Mouse (Mus musculus) limb, embryonic 15.5 days (tissue): ENCODE results near the gene Tmem160. TPM values are rescaled to one million over a fixed set of nuclear protein-coding genes. Genes with fewer than 3 reads are reported as not detected.

ENCODE experiments used
- ATAC-seq: fragments of 200-750 bp; cut with Nextera tagmentation; 2 replicates; pipeline ENCODE4 v1.8.0; 2017; ENCODE audit warnings: low read depth, moderate TSS enrichment; ENCODE audit not compliant: insufficient number of reproducible peaks, low FRiP score, low TSS enrichment
- H3K27ac ChIP-seq: fragments of 300-500 bp; sonication (generic); 2 replicates; pipeline ENCODE4 v1.5.1; 2015; ENCODE audit warnings: moderate library complexity, mild to moderate bottlenecking, inconsistent platforms
- H3K27me3 ChIP-seq: fragments of 300-500 bp; sonication (generic); 2 replicates; pipeline ENCODE4 v1.6.1; 2015; ENCODE audit warnings: inconsistent platforms
- H3K36me3 ChIP-seq: fragments of 300-500 bp; sonication (generic); 2 replicates; pipeline ENCODE4 v1.6.1; 2015; ENCODE audit warnings: inconsistent platforms
- H3K4me1 ChIP-seq: fragments of 300-500 bp; sonication (generic); 2 replicates; pipeline ENCODE4 v1.6.1; 2015; ENCODE audit warnings: inconsistent platforms
- H3K4me2 ChIP-seq: fragments of 300-500 bp; sonication (generic); 2 replicates; pipeline ENCODE4 v1.6.1; 2015; ENCODE audit warnings: mild to moderate bottlenecking, inconsistent platforms
- H3K4me3 ChIP-seq: fragments of 300-500 bp; sonication (generic); 2 replicates; pipeline ENCODE4 v1.5.1; 2015; ENCODE audit warnings: mild to moderate bottlenecking, inconsistent platforms
- H3K9ac ChIP-seq: fragments of 300-500 bp; sonication (generic); 2 replicates; pipeline ENCODE4 v1.6.1; 2015; ENCODE audit warnings: inconsistent platforms
- H3K9me3 ChIP-seq: fragments of 300-500 bp; sonication (generic); 2 replicates; pipeline ENCODE4 v1.6.1; 2016; ENCODE audit warnings: inconsistent platforms
- WGBS: fragments of 180-500 bp; shearing (Covaris S2); methylation state at CpG from one replicate; pipeline ENCODE4 v1.1.7; 2015; 5-methylcytosine and 5-hydroxymethylcytosine counted together
- polyA plus RNA-seq: library from polyadenylated mRNA; unstranded; fragments of >200 nt; fragmentation: Nextera tagmentation; extraction: Ambion mirVana; gene quantifications from 2 replicates; pipeline ENCODE4 v1.2.1, GENCODE M21; 2015

The Tmem160 gene
- polyA plus RNA-seq, 1 experiment from 2014 or later = 39.2 TPM

GRCm38 (mm10) chr7:16453118-16453711 is 636 bp downstream of the Tmem160 start:
- H3K36me3 ChIP-seq = 0 out of 2 replicates have a peak, but pooled peaks cover 3% of the 10 kb centered on the region
- WGBS = under 1% methylated on average over 23 of the region's 23 CpGs
- H3K27ac ChIP-seq = peak overlapping the region; percentile 58
- H3K9me3 ChIP-seq = no peaks in the 10 kb centered on the region
- peaks cover 10% of the 10 kb centered on the region for H3K4me1 ChIP-seq
- peak overlapping the region; percentile 62 for H3K9ac ChIP-seq
- ATAC-seq = peak; percentile 46
- H3K4me2 ChIP-seq = peak overlapping the region; percentile 95
- H3K27me3 ChIP-seq = no peaks in the 10 kb centered on the region
- peak overlapping the region; percentile 65 for H3K4me3 ChIP-seq

GRCm38 (mm10) chr7:16455016-16455415 is 2.4 kb downstream of the Tmem160 start:
- Histone ChIP-seq H3K27me3 (no peaks in the 10 kb centered on the region), H3K27ac (no peak overlapping the region), H3K36me3 (0 out of 2 replicates have a peak, but pooled peaks cover 3% of the 10 kb centered on the region), H3K4me2 (no peak overlapping the region), H3K4me1 (peaks cover 10% of the 10 kb centered on the region), H3K9ac (no peak overlapping the region), H3K9me3 (no peaks in the 10 kb centered on the region), H3K4me3 (no peak overlapping the region)
- ATAC-seq = no peak
- WGBS = 93% methylated on average over 14 of the region's 14 CpGs

GRCm38 (mm10) chr7:16456289-16456688 is 3.7 kb downstream of the Tmem160 start:
- Histone ChIP-seq H3K4me1 (peaks cover 10% of the 10 kb centered on the region), H3K4me3 (no peak overlapping the region), H3K9ac (no peak overlapping the region), H3K27ac (no peak overlapping the region), H3K9me3 (no peaks in the 10 kb centered on the region), H3K4me2 (no peak overlapping the region), H3K27me3 (peaks cover 8% of the 10 kb centered on the region; the same call in 1 of the 2 replicates), H3K36me3 (0 out of 2 replicates have a peak, but pooled peaks cover 3% of the 10 kb centered on the region)
- no peak for ATAC-seq
- 84% methylated on average over 5 of the region's 5 CpGs for WGBS

- Histone ChIP-seq H3K27ac (no peak overlapping the region), H3K36me3 (0 out of 2 replicates have a peak, but pooled peaks cover 2% of the 10 kb centered on the region), H3K27me3 (peaks cover 18% of the 10 kb centered on the region; the same call in 1 of the 2 replicates), H3K4me3 (no peak overlapping the region), H3K4me1 (no peaks in the 10 kb centered on the region), H3K9ac (no peak overlapping the region), H3K4me2 (no peak overlapping the region), H3K9me3 (no peaks in the 10 kb centered on the region)
- no peak for ATAC-seq
- WGBS = 56% methylated on average over 13 of the region's 13 CpGs
These were observed 8.0 kb downstream of the Tmem160 start for GRCm38 (mm10) chr7:16460566-16460965.

GRCm38 (mm10) chr7:16461151-16461550 is 8.6 kb downstream of the Tmem160 start:
- WGBS = 60% methylated on average over 6 of the region's 6 CpGs
- H3K27me3 ChIP-seq = peaks cover 18% of the 10 kb centered on the region; the same call in 1 of the 2 replicates

GRCm38 (mm10) chr7:16461705-16462104 is 9.1 kb downstream of the Tmem160 start:
- H3K9me3 ChIP-seq = no peaks in the 10 kb centered on the region
- H3K27ac ChIP-seq = no peak overlapping the region
- WGBS = 77% methylated on average over 6 of the region's 6 CpGs
- H3K4me2 ChIP-seq = no peak overlapping the region
- H3K9ac ChIP-seq = no peak overlapping the region
- no peaks in the 10 kb centered on the region for H3K36me3 ChIP-seq
- H3K4me3 ChIP-seq = no peak overlapping the region
- H3K27me3 ChIP-seq = peaks cover 18% of the 10 kb centered on the region; the same call in 1 of the 2 replicates
- H3K4me1 ChIP-seq = no peaks in the 10 kb centered on the region
- ATAC-seq = no peak

More at GRCm38 (mm10) chr7:16461151-16461550, 8.6 kb downstream of the Tmem160 start:
- ATAC-seq = no peak
- H3K4me1 ChIP-seq = no peaks in the 10 kb centered on the region
- no peak overlapping the region for H3K9ac ChIP-seq
- H3K4me3 ChIP-seq = no peak overlapping the region
- no peak overlapping the region for H3K27ac ChIP-seq
- H3K36me3 ChIP-seq = no peaks in the 10 kb centered on the region
- no peaks in the 10 kb centered on the region for H3K9me3 ChIP-seq
- H3K4me2 ChIP-seq = no peak overlapping the region

GRCm38 (mm10) chr7:16463214-16463613 is 10.6 kb downstream of the Tmem160 start:
- no peak overlapping the region for H3K4me3 ChIP-seq
- H3K27ac ChIP-seq = no peak overlapping the region
- H3K4me1 ChIP-seq = 0 out of 2 replicates have a peak, but pooled peaks cover 2% of the 10 kb centered on the region
- no peak overlapping the region for H3K4me2 ChIP-seq
- no peaks in the 10 kb centered on the region for H3K9me3 ChIP-seq
- no peaks in the 10 kb centered on the region for H3K36me3 ChIP-seq
- H3K27me3 ChIP-seq = peaks cover 21% of the 10 kb centered on the region; the same call in 1 of the 2 replicates
- H3K9ac ChIP-seq = no peak overlapping the region
- no peak for ATAC-seq
- WGBS = 2% methylated on average over 14 of the region's 14 CpGs

- Histone ChIP-seq H3K36me3 (no peaks in the 10 kb centered on the region), H3K9me3 (no peaks in the 10 kb centered on the region), H3K4me3 (no peak overlapping the region), H3K9ac (no peak overlapping the region), H3K4me2 (no peak overlapping the region), H3K4me1 (0 out of 2 replicates have a peak, but pooled peaks cover 2% of the 10 kb centered on the region), H3K27ac (no peak overlapping the region), H3K27me3 (peaks cover 37% of the 10 kb centered on the region; the same call in 1 of the 2 replicates)
- WGBS = 13% methylated on average over 8 of the region's 8 CpGs
- ATAC-seq = no peak
These were observed 12.6 kb downstream of the Tmem160 start for GRCm38 (mm10) chr7:16465160-16465559.

- Histone ChIP-seq H3K36me3 (no peaks in the 10 kb centered on the region), H3K9ac (no peak overlapping the region), H3K27ac (no peak overlapping the region), H3K4me3 (no peak overlapping the region), H3K9me3 (no peaks in the 10 kb centered on the region), H3K4me1 (0 out of 2 replicates have a peak, but pooled peaks cover 2% of the 10 kb centered on the region), H3K4me2 (no peak overlapping the region), H3K27me3 (peaks cover 39% of the 10 kb centered on the region)
- 89% methylated on average over 5 of the region's 5 CpGs for WGBS
- no peak for ATAC-seq
These were observed 13.0 kb downstream of the Tmem160 start for GRCm38 (mm10) chr7:16465568-16465967.

- H3K4me2 ChIP-seq = no peak overlapping the region
- H3K27me3 ChIP-seq = peaks cover 38% of the 10 kb centered on the region
- ATAC-seq = no peak
- no peaks in the 10 kb centered on the region for H3K36me3 ChIP-seq
- 0 out of 2 replicates have a peak, but pooled peaks cover 2% of the 10 kb centered on the region for H3K4me1 ChIP-seq
- H3K27ac ChIP-seq = no peak overlapping the region
- H3K9me3 ChIP-seq = no peaks in the 10 kb centered on the region
- H3K4me3 ChIP-seq = no peak overlapping the region
- no peak overlapping the region for H3K9ac ChIP-seq
- 58% methylated on average over 4 of the region's 4 CpGs for WGBS
These were observed 14.0 kb downstream of the Tmem160 start for GRCm38 (mm10) chr7:16466565-16466964.

- H3K4me2 ChIP-seq = no peak overlapping the region
- no peak overlapping the region for H3K4me3 ChIP-seq
- no peak overlapping the region for H3K9ac ChIP-seq
- H3K9me3 ChIP-seq = no peaks in the 10 kb centered on the region
- H3K27me3 ChIP-seq = peaks cover 44% of the 10 kb centered on the region
- H3K36me3 ChIP-seq = no peaks in the 10 kb centered on the region
- WGBS = 23% methylated on average over 5 of the region's 5 CpGs
- ATAC-seq = no peak
- H3K4me1 ChIP-seq = 0 out of 2 replicates have a peak, but pooled peaks cover 2% of the 10 kb centered on the region
- no peak overlapping the region for H3K27ac ChIP-seq
These were observed 15.5 kb downstream of the Tmem160 start for GRCm38 (mm10) chr7:16468115-16468514.

GRCm38 (mm10) chr7:16471549-16471948 is 19.0 kb downstream of the Tmem160 start:
- no peaks in the 10 kb centered on the region for H3K36me3 ChIP-seq
- H3K4me3 ChIP-seq = no peak overlapping the region
- ATAC-seq = no peak
- H3K27ac ChIP-seq = no peak overlapping the region
- no peaks in the 10 kb centered on the region for H3K9me3 ChIP-seq
- H3K4me2 ChIP-seq = no peak overlapping the region
- H3K4me1 ChIP-seq = peaks cover 26% of the 10 kb centered on the region
- peaks cover 77% of the 10 kb centered on the region for H3K27me3 ChIP-seq
- 41% methylated on average over 9 of the region's 9 CpGs for WGBS
- no peak overlapping the region for H3K9ac ChIP-seq
